Mouse (Mus musculus): ENCODE measurements around the gene Wnt4.

DNA sequence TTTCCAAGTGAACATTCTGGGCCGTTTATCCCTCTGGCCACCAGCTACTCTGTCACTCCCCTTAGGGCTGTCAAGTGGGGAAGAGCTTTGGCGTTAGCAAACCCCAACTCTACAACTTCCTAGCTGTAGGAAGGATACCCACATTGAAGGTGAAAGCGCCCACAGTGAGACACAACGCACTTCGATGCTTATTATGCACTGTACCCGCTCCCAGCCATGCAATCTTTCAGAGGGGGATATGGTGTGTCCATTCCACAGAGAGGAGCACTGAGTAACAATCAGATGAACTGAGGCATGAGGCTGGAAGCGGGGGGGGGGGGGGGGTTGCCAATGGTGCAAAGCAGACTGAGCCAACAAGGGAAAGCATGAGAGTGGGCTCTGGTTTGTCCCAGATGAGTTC, 27.8 kb downstream of the Wnt4 start:
- TF ChIP-seq CTCF (IDR thresholded peaks at IDR 0.05; ENCODE audit: insufficient read depth, low read length) (no peak), POLR2A (IDR thresholded peaks at IDR 0.05; ENCODE audit: borderline replicate concordance, extremely low read depth, low read depth, low read length) (no peak)
